Mouse (Mus musculus): ENCODE measurements around the gene Vmn2r27. TPM values are rescaled to one million over a fixed set of nuclear protein-coding genes. Genes with fewer than 3 reads are reported as not detected.

The Vmn2r27 gene
- total RNA-seq (2021): not detected

GRCm38 (mm10) chr6:124231756-124232155, at the start of gene Vmn2r27:
Gene Vmn2r27, minus strand, starts transcription at chr6:124231856.
- DNase-seq: no peak

GRCm38 (mm10) chr6:124278291-124278690, 46.6 kb upstream of the Vmn2r27 start:
- DNase-seq: no peak

- DNase-seq: no peak
Observed at GRCm38 (mm10) chr6:124277641-124278040, 46.0 kb upstream of the Vmn2r27 start.

- no peak for DNase-seq
Observed at GRCm38 (mm10) chr6:124273231-124273880, 41.7 kb upstream of the Vmn2r27 start.

GRCm38 (mm10) chr6:124262696-124263095, 31.0 kb upstream of the Vmn2r27 start:
- DNase-seq: peak; percentile 75

GRCm38 (mm10) chr6:124260198-124260931, 28.7 kb upstream of the Vmn2r27 start:
- DNase-seq: peak; percentile 74

GRCm38 (mm10) chr6:124255721-124256470, 24.2 kb upstream of the Vmn2r27 start:
- no peak for DNase-seq

GRCm38 (mm10) chr6:124202116-124202515, 29.5 kb downstream of the Vmn2r27 start:
- no peak for DNase-seq

- no peak for DNase-seq
Observed at GRCm38 (mm10) chr6:124168499-124169257, 63.0 kb downstream of the Vmn2r27 start.

- no peak for DNase-seq
Observed at GRCm38 (mm10) chr6:124166596-124166995, 65.1 kb downstream of the Vmn2r27 start.

- DNase-seq: no peak
Observed at GRCm38 (mm10) chr6:124149808-124150207, 81.8 kb downstream of the Vmn2r27 start.

Other genes starting within 250 kb of the Vmn2r27 start
- not detected for gene Vmn2r26, start 207.3 kb downstream of the Vmn2r27 start, total RNA-seq (2021)
- 1 to 10 TPM; 1.2 to 1.7 TPM for gene Cd163, start 72.8 kb upstream of the Vmn2r27 start, total RNA-seq (2021)
- gene Pex5, start 183.2 kb upstream of the Vmn2r27 start, total RNA-seq (2021): 10 to 100 TPM; 26.1 TPM
- gene Clstn3, start 232.9 kb upstream of the Vmn2r27 start, total RNA-seq (2021): under 1 TPM; 0.65 to 0.79 TPM